Mouse (Mus musculus) heart, postnatal 0 days (tissue): Measurements from ENCODE around the gene Pear1.

Source experiments
- CTCF ChIP-seq: IDR thresholded peaks from 2 replicates; pipeline ENCODE4 v1.5.1; 2016; ENCODE audit warnings: antibody characterized with exemption, control low read depth, low read depth
- EP300 ChIP-seq: IDR thresholded peaks from 2 replicates; pipeline ENCODE4 v1.6.1; 2016; ENCODE audit warnings: antibody characterized with exemption, low read depth

GRCm38 (mm10) chr3:87718525-87718924, 105.6 kb downstream of the Pear1 start:
- no peak for TF ChIP-seq CTCF
- TF ChIP-seq EP300 = no peak
